ENCODE assay signal across 8 mouse cellular contexts in genomic region chr1:90204821-90205220, GRCm38 (mm10). TPM values are rescaled to one million over a fixed set of nuclear protein-coding genes. Genes with fewer than 3 reads are reported as not detected.
A peak's percentile ranks its signal among the peaks of the same experiment; 100 is the strongest.
DNase-seq lines count a peak whose midpoint lies in the region; ATAC-seq and TF ChIP-seq lines count a peak whose summit lies in the region.

No protein-coding gene starts in this region.

- H3K4me2 ChIP-seq in kidney, embryonic 16.5 days (replicated peaks; ENCODE audit: low read depth, low read length), result peak overlapping the region; percentile 57
- H3K4me2 ChIP-seq in embryonic facial prominence, embryonic 13.5 days, result peak overlapping the region; percentile 77
- H3K4me2 ChIP-seq in hindbrain, postnatal 0 days (ENCODE audit: low read depth, low read length), result peak overlapping the region; percentile 56
- peak overlapping the region; percentile 76 for H3K4me2 ChIP-seq in myocyte (ENCODE audit: low read depth)

- H3K27ac ChIP-seq in kidney, embryonic 16.5 days (ENCODE audit: low read length), result peak overlapping the region; percentile 75
- H3K27ac ChIP-seq in embryonic facial prominence, embryonic 13.5 days, result peak overlapping the region; percentile 81
- H3K27ac ChIP-seq in hindbrain, postnatal 0 days, result peak overlapping the region; percentile 3; the same call in 1 of the 2 replicates

- H3K36me3 ChIP-seq in kidney, embryonic 16.5 days (ENCODE audit: insufficient read depth, low read length), result no peaks in the 10 kb centered on the region; the same call in 1 of the 2 replicates
- peaks cover 5% of the 10 kb centered on the region; the same call in 1 of the 2 replicates for H3K36me3 ChIP-seq in embryonic facial prominence, embryonic 13.5 days
- H3K36me3 ChIP-seq in hindbrain, postnatal 0 days (ENCODE audit: insufficient read depth, low read length), result no peaks in the 10 kb centered on the region
- H3K36me3 ChIP-seq in myocyte (ENCODE audit: control insufficient read depth, insufficient read depth), result no peaks in the 10 kb centered on the region

- H3K4me1 ChIP-seq in kidney, embryonic 16.5 days (ENCODE audit: insufficient read depth, low read length), result peaks cover 65% of the 10 kb centered on the region
- peaks cover 66% of the 10 kb centered on the region for H3K4me1 ChIP-seq in embryonic facial prominence, embryonic 13.5 days
- peaks cover 29% of the 10 kb centered on the region for H3K4me1 ChIP-seq in hindbrain, postnatal 0 days (ENCODE audit: insufficient read depth, low read length)

- no peak for TF ChIP-seq CTCF in hindbrain, postnatal 0 days (IDR thresholded peaks at IDR 0.05; ENCODE audit: low read depth)

- DNase-seq in kidney, postnatal 10 days, result no peak
- no peak for DNase-seq in hindbrain, postnatal 0 days (ENCODE audit: low spot score)
- no peak for DNase-seq in adrenal gland, postnatal 36 days
- no peak for DNase-seq in c-Kit-positive CD71-positive TER-119-positive erythroid progenitor cells, embryonic 14.5 days (ENCODE audit: low spot score)
- no peak for DNase-seq in thymus, postnatal 10 days (ENCODE audit: low spot score in 2 of 2)

- peak overlapping the region; percentile 77 for H3K9ac ChIP-seq in kidney, embryonic 16.5 days (replicated peaks; ENCODE audit: low read length)
- H3K9ac ChIP-seq in embryonic facial prominence, embryonic 13.5 days, result peak overlapping the region; percentile 87
- peak overlapping the region; percentile 48; the same call in 1 of the 2 replicates for H3K9ac ChIP-seq in hindbrain, postnatal 0 days (replicated peaks; ENCODE audit: low read length)

- TF ChIP-seq POLR2A in myocyte (IDR thresholded peaks at IDR 0.05; ENCODE audit: insufficient read length, low read depth), result no peak

- no peak overlapping the region for H3ac ChIP-seq in myocyte (ENCODE audit: control insufficient read depth, insufficient read length)

- no peaks in the 10 kb centered on the region for H3K27me3 ChIP-seq in kidney, embryonic 16.5 days (ENCODE audit: insufficient read depth, low read length)
- H3K27me3 ChIP-seq in embryonic facial prominence, embryonic 13.5 days, result peaks cover 11% of the 10 kb centered on the region; the same call in 1 of the 2 replicates
- no peaks in the 10 kb centered on the region for H3K27me3 ChIP-seq in hindbrain, postnatal 0 days (ENCODE audit: insufficient read depth, low read length)
- H3K27me3 ChIP-seq in myocyte (ENCODE audit: control insufficient read depth, insufficient read depth, insufficient read length), result no peaks in the 10 kb centered on the region

- H3K79me2 ChIP-seq in myocyte (ENCODE audit: control insufficient read depth, insufficient read depth), result peaks cover 49% of the 10 kb centered on the region

- H3K9me3 ChIP-seq in kidney, embryonic 16.5 days (ENCODE audit: low read length), result no peaks in the 10 kb centered on the region
- H3K9me3 ChIP-seq in embryonic facial prominence, embryonic 13.5 days, result no peaks in the 10 kb centered on the region
- H3K9me3 ChIP-seq in hindbrain, postnatal 0 days (ENCODE audit: low read length), result no peaks in the 10 kb centered on the region

- peak overlapping the region; percentile 62 for H3K4me3 ChIP-seq in kidney, embryonic 16.5 days (ENCODE audit: low read length)
- peak overlapping the region; percentile 76 for H3K4me3 ChIP-seq in embryonic facial prominence, embryonic 13.5 days
- H3K4me3 ChIP-seq in hindbrain, postnatal 0 days (ENCODE audit: low read length), result peak overlapping the region; percentile 42
- H3K4me3 ChIP-seq in myocyte, result peak overlapping the region; percentile 50

- 33% methylated on average over 1 of the region's 1 CpGs for WGBS in kidney, embryonic 16.5 days
- 15% methylated on average over 1 of the region's 1 CpGs for WGBS in embryonic facial prominence, embryonic 13.5 days
- WGBS in hindbrain, postnatal 0 days, result 21% methylated on average over 1 of the region's 1 CpGs

- no peak for ATAC-seq in kidney, embryonic 16.5 days (ENCODE audit: low FRiP score, low TSS enrichment)
- ATAC-seq in embryonic facial prominence, embryonic 13.5 days (ENCODE audit: insufficient number of reproducible peaks, insufficient read depth, low FRiP score, low TSS enrichment, low read depth), result no peak
- ATAC-seq in hindbrain, postnatal 0 days, result no peak

TF ChIP-seq in myocyte, 11 proteins besides CTCF, POLR2A, EP300 and RAD21:
- TF ChIP-seq E2F4 (IDR thresholded peaks at IDR 0.05; ENCODE audit: insufficient read depth) (no peak), MAX (IDR thresholded peaks at IDR 0.05; ENCODE audit: low read depth) (no peak), TCF3 (IDR thresholded peaks at IDR 0.05; ENCODE audit: insufficient read length, low read depth) (no peak), MYOG (IDR thresholded peaks at IDR 0.05; ENCODE audit: control insufficient read depth in 1 of 3, insufficient read depth in 1 of 3, insufficient read length in 2 of 3, low read depth in 2 of 3) (no peak), REST (IDR thresholded peaks at IDR 0.05; ENCODE audit: insufficient read depth, insufficient read length) (no peak), SRF (IDR thresholded peaks at IDR 0.05; ENCODE audit: control insufficient read depth, insufficient read length, low read depth) (no peak), TCF12 (IDR thresholded peaks at IDR 0.05; ENCODE audit: insufficient read depth, poor library complexity, severe bottlenecking) (no peak), CEBPB (IDR thresholded peaks at IDR 0.05; ENCODE audit: insufficient read depth, poor library complexity, severe bottlenecking) (no peak), MYOD1 (IDR thresholded peaks at IDR 0.05; ENCODE audit: control insufficient read depth in 1 of 3, insufficient read length in 2 of 3, low read depth in 2 of 3) (no peak), POLR2AphosphoS2 (IDR thresholded peaks at IDR 0.05; ENCODE audit: insufficient read length, low read depth) (no peak), USF1 (IDR thresholded peaks at IDR 0.05; ENCODE audit: low read depth) (no peak)

RNA-seq across cellular contexts. Expression of gene Ackr3, which starts 1.0 kb away (rescaled TPM):
- polyA plus RNA-seq in kidney, embryonic 16.5 days (2015; fragmentation: Nextera tagmentation; extraction: Ambion mirVana), result 51.8 and 54.0 TPM in 2 replicates
- polyA plus RNA-seq in embryonic facial prominence, embryonic 13.5 days (2015; fragmentation: Nextera tagmentation; extraction: Ambion mirVana), result 48.5 and 60.6 TPM in 2 replicates
- 7.2 and 13.1 TPM in 2 replicates for total RNA-seq in hindbrain, postnatal 0 days (2014; rRNA removed)
- polyA plus RNA-seq in hindbrain, postnatal 0 days (2015; fragmentation: Nextera tagmentation; extraction: Ambion mirVana), result 7.4 and 7.8 TPM in 2 replicates
- polyA plus RNA-seq in myocyte (2012; fragmentation: generic; extraction: Trizol), result 10.8 TPM
- total RNA-seq in adrenal gland, postnatal 36 days (2021), result 100 to 1,000 TPM; 131 to 146 TPM

RNA-seq across cellular contexts. Expression of gene Iqca, which starts 51.6 kb away (rescaled TPM):
- 0.34 and 0.39 TPM in 2 replicates for polyA plus RNA-seq in kidney, embryonic 16.5 days (2015; fragmentation: Nextera tagmentation; extraction: Ambion mirVana)
- polyA plus RNA-seq in embryonic facial prominence, embryonic 13.5 days (2015; fragmentation: Nextera tagmentation; extraction: Ambion mirVana), result 0.32 TPM in 1 of 2 replicates, not detected in the other
- total RNA-seq in hindbrain, postnatal 0 days (2014; rRNA removed), result 0.58 and 1.8 TPM in 2 replicates
- 0.71 and 1.2 TPM in 2 replicates for polyA plus RNA-seq in hindbrain, postnatal 0 days (2015; fragmentation: Nextera tagmentation; extraction: Ambion mirVana)
- 0.02 TPM for polyA plus RNA-seq in myocyte (2012; fragmentation: generic; extraction: Trizol)
- total RNA-seq in adrenal gland, postnatal 36 days (2021), result not detected

Comparison
In these comparisons a context has a peak if more than half of its experiments do, and no peak if none do; other contexts are left out.
1. H3K27ac ChIP-seq: peak in every context shown above with its lines; median percentile 81 in embryonic facial prominence, embryonic 13.5 days; 75 in kidney, embryonic 16.5 days; 3 in hindbrain, postnatal 0 days.